ENCODE assay signal across 9 mouse cellular contexts in the genomic region with DNA sequence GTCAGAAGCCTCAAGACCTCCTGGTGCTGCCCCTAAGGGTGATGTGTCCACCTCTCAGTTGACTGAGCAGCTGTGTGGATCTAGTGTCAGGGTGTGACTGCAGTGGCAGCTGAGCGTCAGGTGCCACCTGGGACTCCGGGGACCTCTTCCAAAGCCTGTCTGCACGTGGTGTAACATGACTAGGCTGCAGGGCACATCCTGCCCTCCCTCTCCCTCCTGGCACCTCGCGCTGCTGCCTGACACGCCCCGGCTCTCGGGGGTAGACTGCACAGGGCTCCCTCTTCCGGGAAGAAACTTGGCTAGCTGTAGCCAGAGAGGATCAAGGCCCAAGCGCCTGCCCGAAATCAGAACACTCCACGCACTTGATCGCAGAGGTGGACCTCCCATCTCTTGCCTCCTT.
DNase-seq lines count a peak whose midpoint lies in the region; ATAC-seq lines count a peak whose summit lies in the region.
"Had no signal": no experiment of that assay in that cellular context is flagged by ENCODE, and none has a peak within 500 bp of the region (broad histone marks: within the 10 kb centered on the region; RNA-seq: fewer than 3 reads in every experiment).

No protein-coding gene starts in this region.

- no peak overlapping the region for H3K27ac ChIP-seq in midbrain, embryonic 11.5 days (ENCODE audit: low read depth, low read length)
- H3K27ac ChIP-seq: lung, embryonic 15.5 days had no signal

- H3K9ac ChIP-seq in midbrain, embryonic 11.5 days (ENCODE audit: low read length), result no peak overlapping the region
- H3K9ac ChIP-seq: lung, embryonic 15.5 days had no signal

- no peaks in the 10 kb centered on the region for H3K9me3 ChIP-seq in midbrain, embryonic 11.5 days (ENCODE audit: control insufficient read depth, low read length)
- H3K9me3 ChIP-seq: lung, embryonic 15.5 days had no signal

- no peak for DNase-seq in cerebellum, postnatal 4 days (ENCODE audit: low spot score in 2 of 2)
- DNase-seq in cerebellum, adult 9-11 months, result peak; percentile 62
- peak; percentile 40 to 59 for DNase-seq in heart, postnatal 36 days
- peak; percentile 63 for DNase-seq in lung, postnatal 25 days (ENCODE audit: low spot score)
- peak; percentile 84 for DNase-seq in thymus, postnatal 25 days
- DNase-seq in right cerebral cortex, postnatal 10 days (ENCODE audit: low spot score in 2 of 2), result no peak
- no peak for DNase-seq in midbrain, embryonic 11.5 days (ENCODE audit: low spot score, missing footprints)

- H3K4me2 ChIP-seq in midbrain, embryonic 11.5 days, result no peak overlapping the region
- H3K4me2 ChIP-seq: lung, embryonic 15.5 days had no signal

- 83% methylated on average over 13 of the region's 13 CpGs for WGBS in midbrain, embryonic 11.5 days

- intact Hi-C loops in heart, postnatal 36 days (cut with DNase I), result no loop called here

- peak; percentile 32; the same call in 1 of the 2 replicates for ATAC-seq in cerebellum, adult (ENCODE audit: insufficient number of reproducible peaks, low FRiP score, low TSS enrichment)
- no peak for ATAC-seq in midbrain, embryonic 11.5 days (ENCODE audit: low FRiP score)

- no peaks in the 10 kb centered on the region for H3K27me3 ChIP-seq in midbrain, embryonic 11.5 days (ENCODE audit: control insufficient read depth, insufficient read depth, low read length)
- H3K27me3 ChIP-seq: lung, embryonic 15.5 days had no signal

- no peak overlapping the region for H3K4me3 ChIP-seq in midbrain, embryonic 11.5 days (ENCODE audit: low read depth, low read length)
- H3K4me3 ChIP-seq: lung, embryonic 15.5 days had no signal

- H3K36me3 ChIP-seq in midbrain, embryonic 11.5 days (ENCODE audit: control insufficient read depth, insufficient read depth, low read length), result no peaks in the 10 kb centered on the region
- H3K36me3 ChIP-seq: lung, embryonic 15.5 days had no signal

- peaks cover 2% of the 10 kb centered on the region; the same call in 1 of the 2 replicates for H3K4me1 ChIP-seq in midbrain, embryonic 11.5 days (ENCODE audit: control insufficient read depth, insufficient read depth, low read length)

Comparison
In these comparisons a context has a peak if more than half of its experiments do, and no peak if none do; other contexts are left out.
1. DNase-seq: peak in cerebellum, adult 9-11 months (single experiment), heart, postnatal 36 days (2 of 2), lung, postnatal 25 days (single experiment) and thymus, postnatal 25 days (single experiment); none in cerebellum, postnatal 4 days (0 of 2), right cerebral cortex, postnatal 10 days (0 of 2) and midbrain, embryonic 11.5 days (single experiment).